Mouse (Mus musculus) testis, postnatal 10 days (tissue): ENCODE results near the gene Tnrc6a.
"Not testable (repeated sequence)": the region's sequence is repeated elsewhere in the genome, so short reads cannot be mapped to it uniquely, and the experiment has no call there.

Source experiments
- DNase-seq: peaks from one replicate; pipeline ENCODE4 v3.0.0; 2021; ENCODE audit warnings: low spot score

Tnrc6a gene

DNA sequence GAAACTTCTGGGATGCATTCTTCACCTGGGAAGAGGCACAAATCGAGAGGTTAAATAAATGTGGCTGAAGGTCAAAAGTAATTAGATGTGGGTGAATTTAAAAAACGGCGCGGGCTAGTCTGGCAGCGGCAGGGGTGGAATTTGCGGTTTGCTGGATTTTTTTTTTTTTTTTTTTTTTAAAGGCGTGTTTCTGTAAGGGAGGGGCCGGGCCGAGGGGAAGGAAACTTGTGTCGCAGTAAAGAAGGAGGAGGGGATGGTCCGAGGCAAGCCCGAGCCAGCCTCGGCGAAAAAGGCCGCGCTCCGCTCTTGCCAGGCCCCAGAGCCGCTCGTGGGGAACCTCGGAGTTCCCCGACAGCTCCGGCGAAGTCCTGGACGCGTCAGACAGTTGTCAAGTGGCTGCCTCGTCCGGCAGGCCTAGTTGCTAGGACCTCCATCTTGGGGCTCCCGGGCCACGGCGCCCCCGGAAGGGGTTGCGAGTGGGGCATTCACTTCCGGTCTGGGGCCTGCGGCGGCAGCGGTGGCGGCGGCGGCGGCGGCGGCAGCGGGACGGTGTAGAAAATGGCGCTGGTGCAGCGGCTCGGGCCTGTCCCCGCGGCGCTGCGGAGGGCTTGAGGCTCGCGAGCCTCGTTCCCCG lies at the start of gene Tnrc6a:
Gene Tnrc6a, plus strand, starts transcription at position 221 of the 634 bp plus-strand sequence.
- DNase-seq, result peak; percentile 91

GRCm38 (mm10) chr7:123082236-123082635 lies 41.4 kb upstream of the Tnrc6a start:
- no peak for DNase-seq

DNA sequence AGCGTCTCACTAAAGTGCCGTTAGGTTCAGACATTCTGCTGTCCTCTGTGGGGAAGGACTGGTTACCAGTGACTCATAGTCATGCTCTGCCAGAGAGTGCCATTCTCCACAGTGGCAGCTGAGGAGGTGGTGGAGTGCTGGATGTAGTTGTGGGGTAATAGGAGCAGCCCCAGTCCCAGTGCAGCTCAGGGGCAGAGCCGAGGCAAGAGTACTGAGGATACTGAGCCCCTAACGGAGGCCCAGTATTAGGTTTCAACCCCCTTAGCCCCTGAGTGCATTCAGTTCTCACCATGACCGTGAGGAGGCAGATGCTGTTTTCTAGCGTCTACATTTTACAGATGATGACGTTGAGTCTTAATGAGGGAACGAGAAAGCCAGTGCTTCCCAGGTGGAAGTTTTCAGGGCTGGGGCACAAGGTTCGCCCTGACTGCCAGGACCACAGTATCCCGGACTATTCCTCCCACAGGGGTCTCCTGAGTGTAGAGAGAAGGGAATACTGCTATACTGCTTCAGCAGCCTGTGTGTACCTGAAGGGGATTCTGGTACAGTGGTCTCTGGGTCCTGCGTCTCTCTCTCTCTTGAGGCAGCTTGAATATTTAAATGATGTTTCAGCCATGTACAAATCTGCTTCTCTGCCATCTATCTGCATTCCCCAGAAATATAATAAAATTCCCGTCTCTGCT lies 40.1 kb upstream of the Tnrc6a start:
- DNase-seq, result no peak

- DNase-seq, result peak; percentile 62
Measured at GRCm38 (mm10) chr7:123084180-123084691, 39.4 kb upstream of the Tnrc6a start.

DNA sequence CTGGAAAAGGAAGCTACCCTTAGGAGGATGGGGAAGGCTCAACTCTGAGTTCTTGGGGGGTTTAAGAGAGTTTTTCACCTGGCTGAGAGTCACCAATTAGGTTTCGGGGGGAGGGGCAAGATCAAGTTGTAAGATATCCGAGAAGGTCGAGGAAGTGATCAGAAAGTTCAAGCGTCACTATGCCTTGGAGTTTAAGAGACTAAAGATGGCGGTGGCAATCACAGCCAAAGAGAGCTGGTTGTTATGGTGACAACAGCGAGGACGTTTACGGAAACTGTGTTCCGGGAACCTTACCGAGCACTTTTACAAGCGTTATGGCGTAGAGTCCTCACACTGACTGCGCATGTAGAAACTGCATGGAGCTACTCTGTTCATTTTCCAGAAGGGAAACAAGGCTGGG lies 39.0 kb upstream of the Tnrc6a start:
- no peak for DNase-seq

- DNase-seq, result no peak
Measured at GRCm38 (mm10) chr7:123088920-123089319, 34.8 kb upstream of the Tnrc6a start.

DNA sequence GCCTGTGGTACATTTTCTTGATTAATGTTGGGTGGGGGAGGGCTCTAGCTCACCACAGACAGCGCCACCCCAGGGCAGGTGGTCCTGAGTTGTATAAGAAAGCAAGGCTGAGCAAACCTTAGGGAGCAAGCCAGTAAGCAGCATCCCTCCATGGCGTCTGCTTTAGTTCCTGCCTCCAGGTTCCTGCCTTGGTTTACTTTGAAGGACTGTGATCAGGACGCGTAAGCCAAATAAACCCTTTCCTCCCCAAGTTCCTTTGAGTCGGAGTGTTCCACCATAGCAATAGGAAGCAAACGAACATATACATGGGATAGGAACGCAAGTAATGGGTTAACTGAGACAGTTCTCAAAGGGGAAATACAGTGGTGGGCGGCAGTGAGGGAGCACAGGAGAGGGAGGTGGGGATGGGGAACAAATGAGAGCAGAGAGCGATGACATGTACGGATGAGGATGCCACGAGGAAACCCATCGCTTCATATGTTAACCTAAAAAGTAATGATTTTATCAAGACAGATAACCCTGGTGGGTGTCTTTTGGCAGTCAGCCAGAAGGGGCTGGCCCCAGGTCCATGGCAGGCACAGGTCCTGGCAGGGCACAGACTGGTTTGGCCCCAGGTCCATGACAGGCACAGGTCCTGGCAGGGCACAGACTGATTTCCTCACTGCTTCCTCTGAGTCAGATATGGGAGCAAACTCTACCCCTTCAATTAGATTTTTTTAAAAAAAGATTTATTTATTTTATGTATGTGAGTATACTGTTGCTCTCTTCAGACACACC lies 27.2 kb upstream of the Tnrc6a start:
- peak; percentile 66 for DNase-seq

DNA sequence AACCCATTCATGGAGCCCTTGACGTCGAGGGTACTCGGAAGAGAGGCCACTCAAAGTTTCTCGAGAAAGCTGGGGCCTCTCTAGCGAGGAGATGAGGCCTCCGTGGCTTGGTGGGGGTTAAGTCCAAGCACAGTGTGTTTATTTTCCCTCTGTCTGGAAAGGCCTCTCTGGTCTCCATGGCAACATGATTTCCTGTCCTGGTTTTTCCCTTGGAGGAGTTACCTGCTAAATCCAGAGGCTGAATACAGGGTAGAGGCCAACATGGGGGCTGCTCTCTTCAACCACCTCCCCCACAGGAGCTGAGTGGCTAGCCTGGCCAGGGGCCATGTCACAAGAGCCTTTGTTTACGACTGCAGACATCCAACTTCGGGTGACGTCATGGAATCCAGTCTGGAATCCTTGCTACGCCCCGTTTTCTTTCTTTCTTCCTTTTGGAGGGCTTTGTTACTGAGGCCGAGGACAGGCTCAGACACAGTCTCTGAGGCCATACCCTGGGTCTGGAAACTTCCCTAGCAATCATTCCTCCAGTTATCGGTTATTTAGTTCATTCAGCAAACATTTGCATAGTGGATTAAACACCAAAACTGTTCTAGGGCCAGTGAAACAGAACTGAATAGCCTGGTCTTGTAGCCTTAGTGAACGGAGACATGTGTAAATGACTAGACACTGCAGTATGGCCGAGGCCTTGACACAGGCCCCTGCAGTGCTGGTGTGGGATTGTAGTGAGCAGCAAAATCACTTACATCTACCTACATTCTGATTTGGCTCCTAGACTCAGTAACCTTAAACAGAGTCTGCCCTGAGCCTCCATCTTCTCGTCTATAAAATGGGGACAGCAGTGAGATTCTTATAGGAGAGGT lies 25.6 kb upstream of the Tnrc6a start:
- peak; percentile 82 for DNase-seq

DNA sequence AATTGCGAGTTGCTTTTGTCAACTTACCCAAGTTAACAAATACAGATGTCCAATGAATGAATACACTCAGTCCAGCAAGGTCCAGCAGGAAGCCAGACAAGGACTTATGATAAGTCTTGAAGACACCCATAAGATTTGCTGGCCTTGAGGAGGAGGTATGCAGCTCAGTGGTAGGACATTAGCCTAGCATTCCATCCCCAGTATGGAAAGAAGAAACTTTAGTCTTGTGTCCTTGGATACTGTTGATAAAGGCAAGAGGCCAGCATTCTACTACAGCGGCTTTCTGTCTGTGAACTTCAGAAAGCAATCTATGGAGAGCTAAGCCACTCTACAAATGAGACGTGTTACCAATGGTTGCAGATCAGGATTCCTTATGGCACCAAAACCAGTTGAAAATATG lies 22.4 kb upstream of the Tnrc6a start:
- no peak for DNase-seq

DNA sequence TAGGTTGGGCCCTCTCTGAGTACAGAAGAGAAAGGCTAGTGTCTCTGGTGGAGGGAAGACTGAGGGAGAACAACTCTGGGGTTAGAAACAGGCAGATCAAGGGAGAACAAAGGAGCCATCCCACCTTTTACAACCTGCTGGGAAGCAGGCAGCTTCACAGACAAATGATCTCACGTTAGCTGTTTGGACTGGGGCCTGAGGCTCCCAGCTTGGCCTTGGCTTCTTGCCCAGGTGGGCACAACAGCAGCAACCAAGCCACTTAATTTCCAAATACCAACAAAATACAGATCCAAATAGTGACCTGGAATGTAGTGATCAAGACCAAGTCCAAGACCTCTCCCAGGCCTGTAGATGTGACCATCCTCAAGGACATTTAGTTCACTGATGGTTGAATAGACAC lies 18.3 kb upstream of the Tnrc6a start:
- not testable (repeated sequence) for DNase-seq

DNA sequence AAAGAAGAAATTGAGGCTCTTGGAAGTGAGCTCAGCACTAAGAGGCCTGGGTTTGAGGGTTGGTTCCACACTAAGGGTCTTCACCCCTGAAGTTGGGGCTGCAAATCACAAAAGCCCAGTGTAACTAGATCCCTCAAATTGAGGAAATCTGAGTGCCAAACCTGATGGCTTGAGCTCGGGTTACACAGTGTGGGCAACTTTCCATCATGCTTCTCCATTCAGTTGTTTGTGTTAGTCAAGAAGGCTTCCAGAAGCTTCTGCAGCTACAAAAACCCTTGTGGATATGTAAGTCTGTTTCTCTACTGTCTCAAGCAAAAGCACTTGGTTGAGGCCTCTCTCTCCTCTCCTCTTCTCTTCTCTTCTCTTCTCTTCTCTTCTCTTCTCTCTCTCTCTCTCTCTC lies 17.8 kb upstream of the Tnrc6a start:
- DNase-seq, result no peak

DNA sequence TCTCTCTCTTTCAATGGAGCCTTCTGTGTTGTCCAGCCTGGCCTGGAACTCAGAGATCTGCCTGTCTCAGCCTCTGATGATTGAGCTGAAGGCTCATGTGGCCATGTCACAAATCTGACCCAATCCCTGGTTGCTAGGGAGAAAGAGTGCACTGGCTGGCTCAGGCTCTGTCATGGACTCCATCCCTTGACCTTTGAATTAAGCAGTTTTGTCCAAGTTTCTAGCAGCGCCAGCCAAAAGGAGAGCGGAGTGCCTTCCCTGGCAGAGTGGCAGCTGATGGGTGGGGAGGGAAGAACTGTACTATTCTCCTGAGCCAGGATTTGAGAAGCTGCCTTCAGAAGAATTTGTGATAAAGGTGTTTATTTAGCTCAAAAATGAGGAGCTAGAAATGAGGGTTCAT lies 17.4 kb upstream of the Tnrc6a start:
- no peak for DNase-seq

DNA sequence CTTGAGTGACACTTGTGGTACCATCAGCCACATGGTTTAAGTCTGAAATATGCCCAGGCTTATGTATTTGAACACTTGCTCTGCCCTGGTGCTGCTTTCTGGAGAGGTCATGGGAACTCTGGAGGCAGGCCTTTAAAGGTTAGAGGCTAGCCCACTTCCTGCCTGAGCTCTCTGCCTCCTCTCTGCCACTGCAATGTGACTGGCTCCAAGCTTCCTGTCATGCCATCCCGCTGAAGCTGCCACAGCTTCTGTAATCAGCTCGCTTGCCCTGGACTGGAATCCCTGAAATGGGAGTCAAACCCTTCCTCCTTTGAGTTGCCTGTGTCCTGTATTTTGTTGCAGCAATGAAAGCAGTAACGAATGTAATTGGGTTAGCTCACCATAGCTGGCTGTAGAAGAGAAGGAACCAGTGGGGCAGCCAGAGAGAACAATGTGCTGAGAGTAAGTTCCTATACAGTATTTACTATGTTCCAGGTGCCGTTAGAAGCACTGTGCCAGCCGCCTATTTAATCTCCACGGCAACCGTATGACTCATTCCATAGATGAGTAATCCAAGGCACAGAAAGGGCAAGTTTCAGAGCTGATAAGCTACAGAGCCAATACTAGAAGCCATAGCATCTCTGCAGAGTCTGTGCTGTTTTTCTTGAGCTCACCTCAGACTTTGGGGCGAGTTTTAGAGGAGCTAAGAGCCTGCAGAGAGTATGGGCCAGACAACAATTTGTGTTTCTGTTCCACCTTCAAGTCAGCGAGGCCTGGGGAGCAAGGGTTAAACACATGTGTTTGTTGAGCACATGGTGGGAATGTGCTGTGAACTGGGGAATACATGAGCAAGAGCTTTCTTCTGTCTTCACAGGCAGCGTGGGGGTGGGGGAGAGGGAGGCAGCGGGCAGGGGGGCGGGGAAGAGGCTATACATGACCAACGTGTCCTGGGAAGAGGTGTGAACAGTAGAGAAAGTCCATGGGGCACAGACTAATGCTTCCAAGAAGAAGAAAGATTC lies 15.3 kb upstream of the Tnrc6a start:
- no peak for DNase-seq

- DNase-seq, result no peak
Measured at GRCm38 (mm10) chr7:123109361-123110000, 14.2 kb upstream of the Tnrc6a start.

DNA sequence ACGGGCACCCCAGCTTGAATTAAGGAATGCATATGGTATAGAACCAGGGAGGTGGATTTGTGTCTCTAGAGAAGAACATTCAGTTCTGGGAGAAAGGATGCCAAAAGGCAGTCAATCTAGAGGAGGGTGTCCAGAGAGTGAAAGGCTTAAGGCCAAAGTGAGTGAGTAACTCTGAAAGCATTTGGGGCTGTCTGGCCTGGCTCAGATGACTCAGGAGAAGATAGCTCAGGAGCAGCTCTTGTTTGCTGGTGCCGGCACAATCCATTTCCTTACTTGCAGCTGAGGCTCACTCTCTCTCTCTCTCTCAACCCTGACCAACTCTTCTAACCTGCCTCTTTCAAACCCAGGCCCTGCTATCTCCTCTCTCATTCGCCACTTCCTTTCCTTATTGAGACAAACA lies 13.6 kb upstream of the Tnrc6a start:
- no peak for DNase-seq

GRCm38 (mm10) chr7:123113590-123113989 lies 10.1 kb upstream of the Tnrc6a start:
- DNase-seq, result no peak

DNA sequence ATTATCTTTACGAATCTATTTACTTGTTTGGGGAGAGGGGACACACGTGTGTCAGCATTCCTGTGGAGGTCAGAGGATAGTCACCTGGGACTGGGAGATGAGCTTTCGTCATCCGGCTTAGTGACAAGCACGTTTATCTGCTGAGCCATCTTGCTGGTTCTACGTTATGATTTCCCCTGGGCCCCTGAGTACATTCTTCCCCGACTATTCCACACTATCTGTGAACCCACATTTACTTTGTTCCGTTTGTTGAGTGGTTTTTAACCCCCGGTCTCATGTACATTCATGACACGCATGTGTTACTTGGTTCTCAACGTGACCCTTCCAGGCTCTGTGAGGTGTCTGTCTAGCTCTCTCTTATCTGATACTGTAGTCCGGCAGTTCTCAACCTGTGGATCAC lies 6.9 kb upstream of the Tnrc6a start:
- no peak for DNase-seq

- no peak for DNase-seq
Measured at GRCm38 (mm10) chr7:123117209-123117608, 6.5 kb upstream of the Tnrc6a start.

DNA sequence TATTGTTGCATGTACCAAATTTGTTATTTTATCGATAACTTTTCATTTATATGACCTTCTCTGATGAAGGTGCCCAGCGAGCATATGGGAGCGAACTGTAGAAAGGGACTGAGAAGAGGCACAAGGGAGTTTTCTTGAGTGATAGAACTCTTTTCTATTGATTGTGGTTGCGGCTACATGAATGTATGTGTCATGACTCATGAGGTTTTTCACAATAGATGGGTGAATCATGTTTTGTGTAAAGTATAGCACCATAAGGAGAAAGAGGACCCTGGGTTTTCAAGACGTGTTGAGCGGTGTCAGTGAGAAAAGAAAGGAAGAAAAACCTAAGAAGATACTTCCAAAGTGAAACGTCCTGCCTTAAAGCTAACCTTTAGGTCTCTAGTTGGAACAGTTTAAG lies 3.2 kb upstream of the Tnrc6a start:
- DNase-seq, result no peak

- peak; percentile 71 for DNase-seq
Measured at GRCm38 (mm10) chr7:123124299-123124716, 623 bp downstream of the Tnrc6a start.
